Mouse (Mus musculus) intestine, postnatal 0 days (tissue): ENCODE measurements around the gene Calhm2. TPM values are rescaled to one million over a fixed set of nuclear protein-coding genes. Genes with fewer than 3 reads are reported as not detected.

Experiments
- ATAC-seq: fragments of 200-750 bp; cut with Nextera tagmentation; 2 replicates; pipeline ENCODE4 v1.8.0; 2017; ENCODE audit warnings: mild to moderate bottlenecking, moderate TSS enrichment, moderate library complexity
- H3K27ac ChIP-seq: fragments of 300-500 bp; sonication (generic); 2 replicates; pipeline ENCODE4 v1.5.1; 2014; ENCODE audit warnings: mild to moderate bottlenecking, low read depth, low read length, moderate library complexity
- H3K27me3 ChIP-seq: fragments of 300-500 bp; sonication (generic); replicated peaks from 2 replicates; pipeline ENCODE4 v1.6.1; 2014; ENCODE audit warnings: low read length, mixed read lengths; ENCODE audit not compliant: control insufficient read depth, insufficient read depth
- H3K36me3 ChIP-seq: fragments of 300-500 bp; sonication (generic); 2 replicates; pipeline ENCODE4 v1.6.1; 2014; ENCODE audit warnings: mild to moderate bottlenecking, moderate library complexity; ENCODE audit not compliant: control insufficient read depth, insufficient read depth
- H3K4me1 ChIP-seq: fragments of 300-500 bp; sonication (generic); replicated peaks from 2 replicates; pipeline ENCODE4 v1.6.1; 2014; ENCODE audit warnings: antibody characterized with exemption, low read length, mixed read lengths; ENCODE audit not compliant: control insufficient read depth, insufficient read depth
- H3K4me2 ChIP-seq: fragments of 300-500 bp; sonication (generic); replicated peaks from 2 replicates; pipeline ENCODE4 v1.6.1; 2014; ENCODE audit warnings: low read depth, mild to moderate bottlenecking, moderate library complexity
- H3K4me3 ChIP-seq: fragments of 300-500 bp; sonication (generic); 2 replicates; pipeline ENCODE4 v1.5.1; 2014; ENCODE audit warnings: low read depth, low read length
- H3K9ac ChIP-seq: fragments of 300-500 bp; sonication (generic); 2 replicates; pipeline ENCODE4 v1.6.1; 2014; ENCODE audit warnings: mild to moderate bottlenecking, low read depth, low read length
- H3K9me3 ChIP-seq: fragments of 300-500 bp; sonication (generic); 2 replicates; pipeline ENCODE4 v1.6.1; 2016; ENCODE audit warnings: mixed run types; ENCODE audit not compliant: control insufficient read depth
- CTCF ChIP-seq: sonication (generic); IDR thresholded peaks from 2 replicates; pipeline ENCODE4 v1.5.1; 2016; ENCODE audit warnings: low read depth, mild to moderate bottlenecking, control low read depth, antibody characterized with exemption, moderate library complexity
- WGBS: fragments of 180-500 bp; shearing (Covaris S2); extraction: QIAGEN DNeasy Blood & Tissue Kit; methylation state at CpG from one replicate; pipeline ENCODE4 v1.1.7; 2014; 5-methylcytosine and 5-hydroxymethylcytosine counted together
- polyA plus RNA-seq: library from polyadenylated mRNA; unstranded; fragments of >200 nt; fragmentation: Nextera tagmentation; extraction: Ambion mirVana; gene quantifications from 2 replicates; pipeline ENCODE4 v1.2.1, GENCODE M21; 2015

The Calhm2 gene
- polyA plus RNA-seq, 1 experiment from 2014 or later: 2.6 TPM

- no peaks in the 10 kb centered on the region for H3K4me1 ChIP-seq
- no peaks in the 10 kb centered on the region for H3K27me3 ChIP-seq
- peaks cover 88% of the 10 kb centered on the region for H3K36me3 ChIP-seq
- no peak overlapping the region for H3K9ac ChIP-seq
- no peak for ATAC-seq
- no peak for TF ChIP-seq CTCF
- no peak overlapping the region for H3K4me2 ChIP-seq
- no peak overlapping the region for H3K27ac ChIP-seq
- H3K9me3 ChIP-seq: no peaks in the 10 kb centered on the region
- WGBS: 91% methylated on average over 15 of the region's 15 CpGs
- H3K4me3 ChIP-seq: no peak overlapping the region
These were observed 7.5 kb downstream of the Calhm2 start for GRCm38 (mm10) chr19:47130551-47131125.

- Histone ChIP-seq H3K4me1 (no peaks in the 10 kb centered on the region), H3K27me3 (no peaks in the 10 kb centered on the region), H3K9me3 (no peaks in the 10 kb centered on the region), H3K27ac (no peak overlapping the region), H3K9ac (no peak overlapping the region), H3K4me3 (no peak overlapping the region), H3K36me3 (peaks cover 90% of the 10 kb centered on the region), H3K4me2 (no peak overlapping the region)
- no peak for TF ChIP-seq CTCF
- ATAC-seq: no peak
- WGBS: 90% methylated on average over 11 of the region's 11 CpGs
These were observed 9.3 kb downstream of the Calhm2 start for GRCm38 (mm10) chr19:47128835-47129234.

- 95% methylated on average over 10 of the region's 10 CpGs for WGBS
- Histone ChIP-seq H3K4me1 (no peaks in the 10 kb centered on the region), H3K27me3 (no peaks in the 10 kb centered on the region), H3K9me3 (no peaks in the 10 kb centered on the region), H3K4me3 (no peak overlapping the region), H3K36me3 (peaks cover 88% of the 10 kb centered on the region), H3K27ac (no peak overlapping the region), H3K4me2 (no peak overlapping the region), H3K9ac (no peak overlapping the region)
- no peak for ATAC-seq
- no peak for TF ChIP-seq CTCF
These were observed 9.9 kb downstream of the Calhm2 start for GRCm38 (mm10) chr19:47128164-47128563.

GRCm38 (mm10) chr19:47122802-47123201 is 15.3 kb downstream of the Calhm2 start:
- no peak overlapping the region for H3K9ac ChIP-seq
- H3K4me3 ChIP-seq: no peak overlapping the region
- peak; percentile 80 for TF ChIP-seq CTCF
- H3K27me3 ChIP-seq: no peaks in the 10 kb centered on the region
- no peak overlapping the region for H3K4me2 ChIP-seq
- 25% methylated on average over 2 of the region's 2 CpGs for WGBS
- ATAC-seq: no peak
- H3K36me3 ChIP-seq: peaks cover 60% of the 10 kb centered on the region
- no peaks in the 10 kb centered on the region for H3K9me3 ChIP-seq
- no peaks in the 10 kb centered on the region for H3K4me1 ChIP-seq
- H3K27ac ChIP-seq: no peak overlapping the region

- no peaks in the 10 kb centered on the region for H3K9me3 ChIP-seq
- no peak overlapping the region for H3K9ac ChIP-seq
- no peak for ATAC-seq
- TF ChIP-seq CTCF: peak; percentile 91
- H3K4me3 ChIP-seq: no peak overlapping the region
- H3K36me3 ChIP-seq: peaks cover 53% of the 10 kb centered on the region
- H3K27ac ChIP-seq: no peak overlapping the region
- no peak overlapping the region for H3K4me2 ChIP-seq
- H3K27me3 ChIP-seq: no peaks in the 10 kb centered on the region
- no peaks in the 10 kb centered on the region for H3K4me1 ChIP-seq
- WGBS: 45% methylated on average over 4 of the region's 4 CpGs
These were observed 17.0 kb downstream of the Calhm2 start for GRCm38 (mm10) chr19:47121054-47121453.

GRCm38 (mm10) chr19:47118634-47119033 is 19.5 kb downstream of the Calhm2 start:
- TF ChIP-seq CTCF: no peak
- peaks cover 52% of the 10 kb centered on the region for H3K36me3 ChIP-seq
- H3K27ac ChIP-seq: no peak overlapping the region
- no peak overlapping the region for H3K9ac ChIP-seq
- WGBS: 54% methylated on average over 2 of the region's 2 CpGs
- no peak overlapping the region for H3K4me3 ChIP-seq
- no peaks in the 10 kb centered on the region for H3K27me3 ChIP-seq
- no peak for ATAC-seq
- H3K9me3 ChIP-seq: no peaks in the 10 kb centered on the region
- no peak overlapping the region for H3K4me2 ChIP-seq
- H3K4me1 ChIP-seq: no peaks in the 10 kb centered on the region
